Mouse (Mus musculus) myocyte (in vitro differentiated cells): ENCODE data around the gene Renbp. TPM values are rescaled to one million over a fixed set of nuclear protein-coding genes. Genes with fewer than 3 reads are reported as not detected.

ENCODE experiments used
- H3K27me3 ChIP-seq: one replicate; pipeline ENCODE4 v1.6.1; 2011; ENCODE audit not compliant: control insufficient read depth, insufficient read depth, insufficient read length
- H3K36me3 ChIP-seq: one replicate; pipeline ENCODE4 v1.6.1; 2011; ENCODE audit not compliant: control insufficient read depth, insufficient read depth
- H3K4me2 ChIP-seq: one replicate; pipeline ENCODE4 v1.6.1; 2011; ENCODE audit warnings: low read depth, control low read depth
- H3K4me3 ChIP-seq: one replicate; pipeline ENCODE4 v1.5.1; 2011; ENCODE audit warnings: mild to moderate bottlenecking, control low read depth, moderate library complexity
- H3K79me2 ChIP-seq: one replicate; pipeline ENCODE4 v1.6.1; 2011; ENCODE audit not compliant: control insufficient read depth, insufficient read depth
- H3ac ChIP-seq: one replicate; pipeline ENCODE4 v1.6.1; 2011; ENCODE audit not compliant: control insufficient read depth, insufficient read length
- CEBPB ChIP-seq: IDR thresholded peaks from 2 replicates; pipeline ENCODE4 v1.6.1; 2011; ENCODE audit warnings: mild to moderate bottlenecking, moderate library complexity; ENCODE audit not compliant: poor library complexity, insufficient read depth, severe bottlenecking
- E2F4 ChIP-seq: IDR thresholded peaks from one replicate; pipeline ENCODE4 v1.6.1; 2011; ENCODE audit warnings: mild to moderate bottlenecking, control low read depth, moderate library complexity; ENCODE audit not compliant: insufficient read depth
- MAX ChIP-seq: IDR thresholded peaks from one replicate; pipeline ENCODE4 v1.6.1; 2011; ENCODE audit warnings: low read depth, mild to moderate bottlenecking, control low read depth
- MYOD1 ChIP-seq, 3 experiments: IDR thresholded peaks; one replicate each; pipeline ENCODE4 v1.6.1; 2011; ENCODE audit warnings: control low read depth in 2 of 3, low read depth in 2 of 3, mild to moderate bottlenecking in 2 of 3, moderate library complexity in 1 of 3; ENCODE audit not compliant: insufficient read length in 2 of 3, control insufficient read depth in 1 of 3
- MYOG ChIP-seq, 3 experiments: IDR thresholded peaks; one replicate each; pipeline ENCODE4 v1.6.1; 2011; ENCODE audit warnings: control low read depth in 2 of 3, low read depth in 2 of 3, mild to moderate bottlenecking in 2 of 3; ENCODE audit not compliant: insufficient read length in 2 of 3, control insufficient read depth in 1 of 3, insufficient read depth in 1 of 3
- POLR2A ChIP-seq: IDR thresholded peaks from one replicate; pipeline ENCODE4 v1.6.1; 2011; ENCODE audit warnings: low read depth, mild to moderate bottlenecking, control low read depth, moderate library complexity; ENCODE audit not compliant: insufficient read length
- POLR2AphosphoS2 ChIP-seq: IDR thresholded peaks from one replicate; pipeline ENCODE4 v1.6.1; 2011; ENCODE audit warnings: low read depth, control low read depth; ENCODE audit not compliant: insufficient read length
- REST ChIP-seq: IDR thresholded peaks from one replicate; pipeline ENCODE4 v1.6.1; 2011; ENCODE audit warnings: mild to moderate bottlenecking, control low read depth, moderate library complexity; ENCODE audit not compliant: insufficient read depth, insufficient read length
- SRF ChIP-seq: IDR thresholded peaks from one replicate; pipeline ENCODE4 v1.6.1; 2011; ENCODE audit warnings: low read depth; ENCODE audit not compliant: control insufficient read depth, insufficient read length
- TCF12 ChIP-seq: IDR thresholded peaks from one replicate; pipeline ENCODE4 v1.6.1; 2011; ENCODE audit warnings: mild to moderate bottlenecking, control low read depth; ENCODE audit not compliant: poor library complexity, insufficient read depth, severe bottlenecking
- TCF3 ChIP-seq: IDR thresholded peaks from one replicate; pipeline ENCODE4 v1.6.1; 2011; ENCODE audit warnings: low read depth, control low read depth; ENCODE audit not compliant: insufficient read length
- USF1 ChIP-seq: IDR thresholded peaks from one replicate; pipeline ENCODE4 v1.6.1; 2011; ENCODE audit warnings: low read depth, mild to moderate bottlenecking, control low read depth, moderate library complexity
- polyA plus RNA-seq: library from polyadenylated mRNA; unstranded; fragments of >200 nt; fragmentation: generic; extraction: Trizol; gene quantifications from one replicate; pipeline ENCODE4 v1.2.1, GENCODE M21; 2012; ENCODE audit warnings: missing spikeins

Renbp gene
- polyA plus RNA-seq, result 103 TPM

- TF ChIP-seq POLR2AphosphoS2 (no peak), POLR2A (peak; percentile 45), TCF12 (no peak), TCF3 (no peak), CEBPB (no peak)
- H3K36me3 ChIP-seq, result no peaks in the 10 kb centered on the region
- no peaks in the 10 kb centered on the region for H3K27me3 ChIP-seq
- peak within 1 kb of the TSS; percentile 31 for H3K4me3 ChIP-seq
- peak within 1 kb of the TSS; percentile 73 for H3K4me2 ChIP-seq
- H3K79me2 ChIP-seq, result no peaks in the 10 kb centered on the region
- no peak within 1 kb of the TSS for H3ac ChIP-seq
These were observed at the start of gene Renbp for GRCm38 (mm10) chrX:73930402-73931062. Gene Renbp, minus strand, starts transcription at chrX:73930850.

- Histone ChIP-seq H3K79me2 (no peaks in the 10 kb centered on the region), H3K4me2 (no peak overlapping the region), H3ac (no peak overlapping the region), H3K4me3 (no peak overlapping the region), H3K36me3 (no peaks in the 10 kb centered on the region), H3K27me3 (no peaks in the 10 kb centered on the region)
- TF ChIP-seq E2F4 (no peak), POLR2AphosphoS2 (no peak), SRF (no peak), POLR2A (no peak), MYOD1 (IDR thresholded peaks at IDR 0.05; ENCODE audit: control insufficient read depth in 1 of 3, insufficient read length in 2 of 3, low read depth in 2 of 3) (no peak), MYOG (IDR thresholded peaks at IDR 0.05; ENCODE audit: control insufficient read depth in 1 of 3, insufficient read depth in 1 of 3, insufficient read length in 2 of 3, low read depth in 2 of 3) (no peak), TCF3 (no peak), MAX (no peak), CEBPB (no peak), TCF12 (no peak), USF1 (no peak), REST (no peak)
These were observed 47.1 kb upstream of the Renbp start for GRCm38 (mm10) chrX:73977783-73978182.

GRCm38 (mm10) chrX:73976283-73976682 is 45.6 kb upstream of the Renbp start:
- H3ac ChIP-seq, result no peak overlapping the region
- no peaks in the 10 kb centered on the region for H3K36me3 ChIP-seq
- H3K4me2 ChIP-seq, result no peak overlapping the region
- no peaks in the 10 kb centered on the region for H3K27me3 ChIP-seq
- H3K79me2 ChIP-seq, result no peaks in the 10 kb centered on the region
- TF ChIP-seq MYOD1 (IDR thresholded peaks at IDR 0.05; ENCODE audit: control insufficient read depth in 1 of 3, insufficient read length in 2 of 3, low read depth in 2 of 3) (no peak), CEBPB (no peak), POLR2AphosphoS2 (no peak), E2F4 (no peak), TCF12 (no peak), USF1 (no peak)
- H3K4me3 ChIP-seq, result no peak overlapping the region

DNA sequence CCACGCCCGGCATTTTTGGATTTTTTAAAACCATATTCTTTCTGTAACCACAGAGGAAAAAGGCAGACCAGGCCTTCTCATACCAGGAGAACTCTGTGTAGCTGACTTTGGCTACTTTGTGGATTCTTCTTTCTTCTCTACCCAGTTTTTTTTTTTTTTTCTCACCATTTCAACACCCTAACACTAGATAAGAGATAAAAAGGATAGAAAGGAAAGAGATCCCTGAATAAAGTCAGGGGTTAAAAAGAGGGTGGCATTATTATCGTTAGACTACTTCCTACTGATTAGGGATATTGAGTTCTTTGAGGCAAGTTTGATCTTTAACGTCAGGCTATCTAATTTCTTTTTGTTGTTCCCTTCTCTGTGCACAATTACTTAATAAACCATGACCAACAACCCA is 42.1 kb upstream of the Renbp start:
- Histone ChIP-seq H3K79me2 (no peaks in the 10 kb centered on the region), H3K4me3 (no peak overlapping the region), H3K4me2 (no peak overlapping the region), H3K27me3 (no peaks in the 10 kb centered on the region), H3K36me3 (no peaks in the 10 kb centered on the region), H3ac (no peak overlapping the region)
- TF ChIP-seq POLR2AphosphoS2 (no peak), SRF (no peak), MAX (no peak), REST (no peak), POLR2A (no peak), CEBPB (no peak), TCF12 (no peak), E2F4 (no peak), MYOG (IDR thresholded peaks at IDR 0.05; ENCODE audit: control insufficient read depth in 1 of 3, insufficient read depth in 1 of 3, insufficient read length in 2 of 3, low read depth in 2 of 3) (no peak), USF1 (no peak), MYOD1 (IDR thresholded peaks at IDR 0.05; ENCODE audit: control insufficient read depth in 1 of 3, insufficient read length in 2 of 3, low read depth in 2 of 3) (no peak), TCF3 (no peak)

DNA sequence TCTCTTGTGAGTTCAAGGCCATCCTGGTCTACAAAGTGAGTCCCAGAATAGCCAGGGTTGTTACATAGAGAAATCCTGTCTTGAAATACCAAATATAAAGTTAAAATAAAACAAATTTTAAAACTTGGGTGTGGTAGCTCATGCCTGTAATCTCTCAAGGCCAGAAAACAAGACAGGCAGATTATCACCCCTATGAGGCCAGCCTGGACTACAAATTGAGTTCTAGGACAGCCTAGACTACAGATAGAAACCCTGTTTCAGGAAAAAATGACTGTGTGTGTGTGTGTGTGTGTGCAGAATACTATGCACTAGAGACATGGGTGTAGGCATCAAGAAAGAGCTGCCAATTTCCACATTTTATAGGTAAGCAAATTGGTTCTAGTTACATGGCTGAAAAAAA is 40.1 kb upstream of the Renbp start:
- Histone ChIP-seq H3K27me3 (no peaks in the 10 kb centered on the region), H3K36me3 (no peaks in the 10 kb centered on the region), H3K79me2 (peaks cover 4% of the 10 kb centered on the region), H3K4me2 (no peak overlapping the region), H3ac (no peak overlapping the region), H3K4me3 (no peak overlapping the region)
- TF ChIP-seq MYOG (IDR thresholded peaks at IDR 0.05; ENCODE audit: control insufficient read depth in 1 of 3, insufficient read depth in 1 of 3, insufficient read length in 2 of 3, low read depth in 2 of 3), result no peak
- no peak for TF ChIP-seq SRF
- TF ChIP-seq E2F4, result no peak
- no peak for TF ChIP-seq TCF12
- no peak for TF ChIP-seq USF1
- TF ChIP-seq MAX, result no peak
- no peak for TF ChIP-seq CEBPB
- TF ChIP-seq REST, result no peak
